Comparison of ENCODE assay signal across 16 mouse cellular contexts in genomic region chr5:74823719-74824118, GRCm38 (mm10).
"Had no signal": no experiment of that assay in that cellular context is flagged by ENCODE, and none has a peak within 500 bp of the region (broad histone marks: within the 10 kb centered on the region; RNA-seq: fewer than 3 reads in every experiment).

No protein-coding gene starts in this region.

- H3K9me3 ChIP-seq: limb, embryonic 13.5 days; liver, embryonic 15.5 days; midbrain, embryonic 10.5 days; neural tube, embryonic 13.5 days had no signal

- H3K4me2 ChIP-seq: limb, embryonic 13.5 days; liver, embryonic 11.5 days; liver, embryonic 15.5 days; lung, embryonic 14.5 days; neural tube, embryonic 13.5 days had no signal

- DNase-seq: left cerebral cortex, postnatal 4 days; lung, embryonic 14.5 days; lung, postnatal 10 days; lung, postnatal 4 days; retina, postnatal 1 day; right cerebral cortex, postnatal 4 days; spleen, adult 18-20 months; thymus, adult 2 months; thymus, postnatal 25 days had no signal

- H3K27me3 ChIP-seq: limb, embryonic 13.5 days; liver, embryonic 15.5 days; neural tube, embryonic 13.5 days had no signal

- H3K27ac ChIP-seq: layer of hippocampus, adult 2 months; limb, embryonic 13.5 days; liver, embryonic 15.5 days; midbrain, embryonic 10.5 days; neural tube, embryonic 13.5 days had no signal

- ATAC-seq: midbrain, embryonic 16.5 days had no signal

- H3K4me3 ChIP-seq: layer of hippocampus, adult 2 months; limb, embryonic 13.5 days; liver, embryonic 15.5 days; midbrain, embryonic 10.5 days; neural tube, embryonic 13.5 days had no signal

- H3K9ac ChIP-seq: limb, embryonic 13.5 days; liver, embryonic 15.5 days; lung, embryonic 14.5 days; neural tube, embryonic 13.5 days had no signal

- H3K4me1 ChIP-seq: liver, embryonic 15.5 days; midbrain, embryonic 10.5 days had no signal

- H3K36me3 ChIP-seq: limb, embryonic 13.5 days; liver, embryonic 15.5 days; midbrain, embryonic 10.5 days; neural tube, embryonic 13.5 days had no signal
